Mouse (Mus musculus): ENCODE measurements around the gene Chd3.

- TF ChIP-seq CTCF (IDR thresholded peaks at IDR 0.05; ENCODE audit: low read depth) (no peak), EP300 (IDR thresholded peaks at IDR 0.05; ENCODE audit: low read depth) (no peak)
Measured at GRCm38 (mm10) chr11:69417449-69418384, 48.5 kb upstream of the Chd3 start.

Data from liver, embryonic 14.5 days (tissue).